In the genomic region with DNA sequence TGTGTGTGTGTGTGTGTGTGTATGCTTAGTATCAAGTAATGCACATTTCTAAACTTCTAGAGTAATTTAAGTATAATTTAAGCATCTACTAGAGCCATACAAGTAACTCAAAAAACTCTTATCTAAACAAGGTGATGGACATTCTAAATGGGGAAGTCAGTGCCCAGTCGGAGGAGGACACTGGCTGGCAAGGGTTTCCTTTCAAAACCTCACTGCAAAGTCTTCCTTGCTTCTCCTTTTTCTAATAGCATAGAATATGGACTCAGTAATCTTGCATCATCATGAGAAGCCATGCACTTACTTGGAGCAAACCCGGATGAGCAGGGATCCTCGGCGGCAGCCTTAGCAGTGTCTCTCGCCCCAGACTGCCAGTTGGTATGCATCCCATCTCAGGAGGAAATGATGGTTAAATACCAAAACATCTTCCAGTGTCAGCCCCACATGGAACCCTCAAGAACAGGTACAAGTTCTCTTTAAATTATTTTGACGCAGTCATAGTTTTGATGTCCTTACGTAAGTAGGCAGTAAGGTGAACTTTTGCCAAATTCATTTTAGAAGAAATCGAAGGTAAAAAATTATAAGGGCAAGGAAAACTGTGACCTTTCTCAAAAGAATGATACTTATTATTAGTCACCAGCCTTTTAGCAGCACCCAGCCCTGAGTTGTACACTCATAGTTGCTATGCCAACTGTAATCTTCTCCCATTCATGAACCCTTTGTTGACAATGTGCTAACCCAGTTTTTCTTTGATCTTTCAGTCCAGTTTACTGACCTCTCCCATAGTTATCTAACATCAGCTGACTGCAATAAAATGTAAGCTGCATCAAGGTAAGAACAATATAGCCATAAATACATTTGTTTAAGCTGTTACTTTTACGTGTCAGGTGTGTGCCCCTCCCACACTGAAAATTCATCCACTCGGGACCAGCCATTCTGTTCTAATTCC, we compare ENCODE assay signal across 29 mouse cellular contexts. TPM values are rescaled to one million over a fixed set of nuclear protein-coding genes. Genes with fewer than 3 reads are reported as not detected.
DNase-seq lines count a peak whose midpoint lies in the region; ATAC-seq and TF ChIP-seq lines count a peak whose summit lies in the region.
"Had no signal": no experiment of that assay in that cellular context is flagged by ENCODE, and none has a peak within 500 bp of the region (broad histone marks: within the 10 kb centered on the region; RNA-seq: fewer than 3 reads in every experiment).

No protein-coding gene starts in this region.

- H3K9me3 ChIP-seq in ES-E14 (ENCODE audit: control insufficient read depth, insufficient read depth, low read depth, low read length), result no peaks in the 10 kb centered on the region
- H3K9me3 ChIP-seq in intestine, embryonic 15.5 days, result no peaks in the 10 kb centered on the region
- H3K9me3 ChIP-seq: forebrain, embryonic 12.5 days; G1E; heart, embryonic 12.5 days; kidney, embryonic 15.5 days; midbrain, embryonic 12.5 days had no signal

- no peaks in the 10 kb centered on the region for H3K79me2 ChIP-seq in liver, adult 2 months (ENCODE audit: control insufficient read depth, insufficient read depth, low read length)

- ATAC-seq in intestine, embryonic 15.5 days, result peak; percentile 97
- ATAC-seq: inflammation-experienced regulatory T-cells, adult 6 months; Patski had no signal

- H3K4me1 ChIP-seq in liver, adult 2 months (ENCODE audit: control insufficient read depth, insufficient read depth, low read length), result no peaks in the 10 kb centered on the region
- H3K4me1 ChIP-seq in ES-E14 (ENCODE audit: control insufficient read depth in 2 of 2, insufficient read depth in 2 of 2, low read length in 2 of 2, poor library complexity in 1 of 2), result no peaks in the 10 kb centered on the region
- 0 out of 2 replicates have a peak, but pooled peaks cover 3% of the 10 kb centered on the region for H3K4me1 ChIP-seq in intestine, embryonic 15.5 days (replicated peaks)
- peaks cover 3% of the 10 kb centered on the region; the same call in 1 of the 2 replicates for H3K4me1 ChIP-seq in small intestine, adult 2 months (ENCODE audit: control insufficient read depth, insufficient read depth, insufficient read length, low read length)
- H3K4me1 ChIP-seq: forebrain, embryonic 12.5 days; heart, embryonic 12.5 days; kidney, embryonic 15.5 days had no signal

- peak; percentile 78 for DNase-seq in liver, adult 2 months (ENCODE audit: extremely low read depth, low read depth, low spot score)
- no peak for DNase-seq in liver
- no peak for DNase-seq in ES-E14 (ENCODE audit: low read depth, low spot score)
- no peak for DNase-seq in natural killer cell, adult 2 months (ENCODE audit: low spot score in 2 of 2)
- no peak for DNase-seq in embryo, embryonic 10.5 days (ENCODE audit: low spot score)
- DNase-seq in gastrocnemius, adult 2 months, result no peak
- DNase-seq: adrenal gland, postnatal 36 days; cerebellum, adult 9-10 months; kidney, postnatal 36 days; lung, adult 2 months; lung, postnatal 4 days; right cerebral cortex, postnatal 14 days; thymus, adult 2 months; thymus, postnatal 4 days had no signal

- no peak for TF ChIP-seq POLR2A in liver, adult 2 months (IDR thresholded peaks at IDR 0.05; ENCODE audit: extremely low read depth, insufficient read depth, low read length)
- TF ChIP-seq POLR2A in small intestine, adult 2 months (IDR thresholded peaks at IDR 0.05; ENCODE audit: low read depth, low read length), result no peak

- WGBS in liver, adult 2 months, result 65% methylated on average over 10 of the region's 10 CpGs
- 65% methylated on average over 10 of the region's 10 CpGs for WGBS in intestine, embryonic 15.5 days
- WGBS in small intestine, adult 2 months, result 24% methylated on average over 10 of the region's 10 CpGs

- H3K27me3 ChIP-seq in liver, adult 2 months (ENCODE audit: control insufficient read depth, insufficient read depth, low read length), result no peaks in the 10 kb centered on the region
- H3K27me3 ChIP-seq in intestine, embryonic 15.5 days (replicated peaks), result no peaks in the 10 kb centered on the region
- no peaks in the 10 kb centered on the region for H3K27me3 ChIP-seq in small intestine, adult 2 months (ENCODE audit: control insufficient read depth, insufficient read depth, low read length)
- H3K27me3 ChIP-seq: forebrain, embryonic 12.5 days; heart, embryonic 12.5 days; kidney, embryonic 15.5 days; midbrain, embryonic 12.5 days had no signal

- no peak overlapping the region for H3K27ac ChIP-seq in liver, adult 2 months (replicated peaks; ENCODE audit: insufficient read depth, low read depth, low read length)
- H3K27ac ChIP-seq in ES-E14 (ENCODE audit: insufficient read depth, low read depth, low read length, poor library complexity, severe bottlenecking), result no peak overlapping the region
- no peak overlapping the region for H3K27ac ChIP-seq in intestine, embryonic 15.5 days
- H3K27ac ChIP-seq in small intestine, adult 2 months (ENCODE audit: insufficient read depth, low read depth, low read length), result peak overlapping the region; percentile 35; the same call in 1 of the 2 replicates
- H3K27ac ChIP-seq in gastrocnemius, adult 2 months, result no peak overlapping the region
- H3K27ac ChIP-seq: forebrain, embryonic 12.5 days; hindbrain, embryonic 14.5 days; kidney, embryonic 15.5 days; midbrain, embryonic 12.5 days had no signal

- H3K4me3 ChIP-seq in liver, adult 2 months (ENCODE audit: insufficient read depth, low read depth, low read length), result no peak overlapping the region
- no peak overlapping the region for H3K4me3 ChIP-seq in ES-E14 (ENCODE audit: insufficient read depth in 1 of 2, low read depth in 1 of 2, low read length in 2 of 2, poor library complexity in 1 of 2, severe bottlenecking in 1 of 2)
- H3K4me3 ChIP-seq in intestine, embryonic 15.5 days (replicated peaks), result no peak overlapping the region
- H3K4me3 ChIP-seq in small intestine, adult 2 months (ENCODE audit: low read depth, low read length), result no peak overlapping the region
- no peak overlapping the region for H3K4me3 ChIP-seq in gastrocnemius, adult 2 months
- H3K4me3 ChIP-seq: forebrain, embryonic 12.5 days; heart, embryonic 12.5 days; kidney, embryonic 15.5 days; midbrain, embryonic 12.5 days had no signal

- no peaks in the 10 kb centered on the region for H3K36me3 ChIP-seq in liver, adult 2 months (ENCODE audit: control insufficient read depth, insufficient read depth, low read length)
- H3K36me3 ChIP-seq in ES-E14 (ENCODE audit: control insufficient read depth, insufficient read depth, low read length, poor library complexity, severe bottlenecking), result no peaks in the 10 kb centered on the region
- no peaks in the 10 kb centered on the region for H3K36me3 ChIP-seq in intestine, embryonic 15.5 days
- no peaks in the 10 kb centered on the region for H3K36me3 ChIP-seq in small intestine, adult 2 months (ENCODE audit: control insufficient read depth, insufficient read depth, low read length)
- H3K36me3 ChIP-seq: forebrain, embryonic 12.5 days; G1E; heart, embryonic 12.5 days; kidney, embryonic 15.5 days; midbrain, embryonic 12.5 days had no signal

- intact Hi-C loops in gastrocnemius, adult 2 months (cut with DNase I), result no loop called here

- in situ Hi-C loops in ES-E14 (cut with MboI; ENCODE audit: low sequenced_read_pairs in 2 of 2, unreplicated experiment in 2 of 2), result no loop called here

- no peak overlapping the region for H3K9ac ChIP-seq in liver, adult 2 months (ENCODE audit: low read depth, low read length)
- H3K9ac ChIP-seq in ES-E14 (ENCODE audit: insufficient read depth, low read depth, low read length, poor library complexity, severe bottlenecking), result no peak overlapping the region
- no peak overlapping the region for H3K9ac ChIP-seq in intestine, embryonic 15.5 days
- H3K9ac ChIP-seq: forebrain, embryonic 12.5 days; heart, embryonic 12.5 days; hindbrain, embryonic 14.5 days; kidney, embryonic 15.5 days; midbrain, embryonic 12.5 days had no signal

- no peak for TF ChIP-seq CTCF in liver, adult 2 months (IDR thresholded peaks at IDR 0.05; ENCODE audit: low read depth, low read length)
- TF ChIP-seq CTCF in small intestine, adult 2 months (IDR thresholded peaks at IDR 0.05; ENCODE audit: extremely low read depth, insufficient read length, insufficient replicate concordance, low read depth, low read length), result no peak
- TF ChIP-seq CTCF in gastrocnemius, adult 2 months (IDR thresholded peaks at IDR 0.05), result no peak

- no peak overlapping the region for H3K4me2 ChIP-seq in intestine, embryonic 15.5 days (replicated peaks)
- H3K4me2 ChIP-seq: forebrain, embryonic 12.5 days; heart, embryonic 12.5 days; hindbrain, embryonic 14.5 days; kidney, embryonic 15.5 days; midbrain, embryonic 12.5 days had no signal

TF ChIP-seq in ES-E14, 5 proteins besides CTCF, POLR2A, EP300 and RAD21:
- TF ChIP-seq MAFK (IDR thresholded peaks at IDR 0.05; ENCODE audit: insufficient read depth, low read depth, low read length) (no peak), ZNF384 (IDR thresholded peaks at IDR 0.05; ENCODE audit: low read depth, low read length) (0 out of 2 replicates have a peak, but pooled peaks have one; percentile 9), ZC3H11A (IDR thresholded peaks at IDR 0.05; ENCODE audit: borderline replicate concordance, low read depth, low read length) (no peak)

RNA-seq across cellular contexts. Expression of gene Kcnv2, which starts 5.8 kb away (rescaled TPM):
- total RNA-seq in liver, adult 2 months (2014; rRNA removed), result not detected in 2 replicates
- not detected in 2 replicates for polyA plus RNA-seq in liver, adult 2 months (2012; rRNA removed)
- 0.05 and 0.13 TPM in 2 replicates for total RNA-seq in ES-E14 (2012; rRNA removed)
- polyA plus RNA-seq in intestine, embryonic 15.5 days (2015; fragmentation: Nextera tagmentation; extraction: Ambion mirVana), result 0.13 and 0.15 TPM in 2 replicates
- polyA plus RNA-seq in small intestine, adult 2 months (2012; rRNA removed), result 0.01 and 0.03 TPM in 2 replicates
- under 1 TPM; 0.11 to 0.15 TPM for total RNA-seq in gastrocnemius, adult 2 months (2021)
- total RNA-seq: left cerebral cortex, adult 18-20 months; left cerebral cortex, postnatal 25 days; neutrophil, adult 5-6 weeks had no signal
- polyA plus RNA-seq: forebrain, embryonic 12.5 days; frontal cortex, adult 2 months; G1E; inflammation-experienced regulatory T-cells, adult 6 months; Patski; spleen, adult 2 months had no signal
